Mouse (Mus musculus): ENCODE measurements around the gene Sik2. TPM values are rescaled to one million over a fixed set of nuclear protein-coding genes. Genes with fewer than 3 reads are reported as not detected.

Sik2 gene
- polyA plus RNA-seq, 1 experiment, result 22.4 TPM

GRCm38 (mm10) chr9:50986677-50987076 lies 22.2 kb downstream of the Sik2 start:
- no peak for DNase-seq (ENCODE audit: extremely low spot score in 1 of 2, low spot score in 1 of 2)

GRCm38 (mm10) chr9:50986123-50986522 lies 22.8 kb downstream of the Sik2 start:
- no peak for DNase-seq (ENCODE audit: extremely low spot score in 1 of 2, low spot score in 1 of 2)

GRCm38 (mm10) chr9:50981499-50982190 lies 27.2 kb downstream of the Sik2 start:
- DNase-seq (ENCODE audit: extremely low spot score in 1 of 2, low spot score in 1 of 2), result no peak

GRCm38 (mm10) chr9:50974631-50975030 lies 34.2 kb downstream of the Sik2 start:
- DNase-seq (ENCODE audit: extremely low spot score in 1 of 2, low spot score in 1 of 2), result no peak

- no peak for DNase-seq (ENCODE audit: extremely low spot score in 1 of 2, low spot score in 1 of 2)
Measured at GRCm38 (mm10) chr9:50970413-50970812, 38.5 kb downstream of the Sik2 start.

GRCm38 (mm10) chr9:50969266-50969665 lies 39.6 kb downstream of the Sik2 start:
- DNase-seq (ENCODE audit: extremely low spot score in 1 of 2, low spot score in 1 of 2), result no peak

GRCm38 (mm10) chr9:50966277-50966676 lies 42.6 kb downstream of the Sik2 start:
- peak; percentile 28 to 66 for DNase-seq (ENCODE audit: extremely low spot score in 1 of 2, low spot score in 1 of 2)

- DNase-seq (ENCODE audit: extremely low spot score in 1 of 2, low spot score in 1 of 2), result no peak
Measured at GRCm38 (mm10) chr9:50965392-50965791, 43.5 kb downstream of the Sik2 start.

GRCm38 (mm10) chr9:50964911-50965310 lies 44.0 kb downstream of the Sik2 start:
- no peak for DNase-seq (ENCODE audit: extremely low spot score in 1 of 2, low spot score in 1 of 2)

GRCm38 (mm10) chr9:50957956-50958489 lies 50.9 kb downstream of the Sik2 start:
- DNase-seq (ENCODE audit: extremely low spot score in 1 of 2, low spot score in 1 of 2), result no peak

- no peak for DNase-seq (ENCODE audit: extremely low spot score in 1 of 2, low spot score in 1 of 2)
Measured at GRCm38 (mm10) chr9:50955176-50955575, 53.7 kb downstream of the Sik2 start.

- no peak for DNase-seq (ENCODE audit: extremely low spot score in 1 of 2, low spot score in 1 of 2)
Measured at GRCm38 (mm10) chr9:50948097-50948823, 60.6 kb downstream of the Sik2 start.

- DNase-seq (ENCODE audit: extremely low spot score in 1 of 2, low spot score in 1 of 2), result no peak
Measured at GRCm38 (mm10) chr9:50946338-50946737, 62.5 kb downstream of the Sik2 start.

GRCm38 (mm10) chr9:50944826-50945225 lies 64.0 kb downstream of the Sik2 start:
- no peak for DNase-seq (ENCODE audit: extremely low spot score in 1 of 2, low spot score in 1 of 2)

GRCm38 (mm10) chr9:50942711-50943110 lies 66.2 kb downstream of the Sik2 start:
- no peak for DNase-seq (ENCODE audit: extremely low spot score in 1 of 2, low spot score in 1 of 2)

GRCm38 (mm10) chr9:50941804-50942401 lies 67.0 kb downstream of the Sik2 start:
- DNase-seq (ENCODE audit: extremely low spot score in 1 of 2, low spot score in 1 of 2), result no peak

- no peak for DNase-seq (ENCODE audit: extremely low spot score in 1 of 2, low spot score in 1 of 2)
Measured at GRCm38 (mm10) chr9:50929986-50930385, 78.9 kb downstream of the Sik2 start.

GRCm38 (mm10) chr9:50925801-50926200 lies 83.1 kb downstream of the Sik2 start:
- no peak for DNase-seq (ENCODE audit: extremely low spot score in 1 of 2, low spot score in 1 of 2)

- no peak for DNase-seq (ENCODE audit: extremely low spot score in 1 of 2, low spot score in 1 of 2)
Measured at GRCm38 (mm10) chr9:50924454-50924853, 84.4 kb downstream of the Sik2 start.

- DNase-seq (ENCODE audit: extremely low spot score in 1 of 2, low spot score in 1 of 2), result no peak
Measured at GRCm38 (mm10) chr9:50922363-50923153, 86.3 kb downstream of the Sik2 start.

Data from frontal cortex, adult 2 months (tissue).